Mouse (Mus musculus): ENCODE results near the gene Ctsd. TPM values are rescaled to one million over a fixed set of nuclear protein-coding genes. Genes with fewer than 3 reads are reported as not detected.
"Not testable (repeated sequence)": the region's sequence is repeated elsewhere in the genome, so short reads cannot be mapped to it uniquely, and the experiment has no call there.

Ctsd gene
- polyA plus RNA-seq, 2 experiments from 2014 or later, result 287 to 288 TPM

DNA sequence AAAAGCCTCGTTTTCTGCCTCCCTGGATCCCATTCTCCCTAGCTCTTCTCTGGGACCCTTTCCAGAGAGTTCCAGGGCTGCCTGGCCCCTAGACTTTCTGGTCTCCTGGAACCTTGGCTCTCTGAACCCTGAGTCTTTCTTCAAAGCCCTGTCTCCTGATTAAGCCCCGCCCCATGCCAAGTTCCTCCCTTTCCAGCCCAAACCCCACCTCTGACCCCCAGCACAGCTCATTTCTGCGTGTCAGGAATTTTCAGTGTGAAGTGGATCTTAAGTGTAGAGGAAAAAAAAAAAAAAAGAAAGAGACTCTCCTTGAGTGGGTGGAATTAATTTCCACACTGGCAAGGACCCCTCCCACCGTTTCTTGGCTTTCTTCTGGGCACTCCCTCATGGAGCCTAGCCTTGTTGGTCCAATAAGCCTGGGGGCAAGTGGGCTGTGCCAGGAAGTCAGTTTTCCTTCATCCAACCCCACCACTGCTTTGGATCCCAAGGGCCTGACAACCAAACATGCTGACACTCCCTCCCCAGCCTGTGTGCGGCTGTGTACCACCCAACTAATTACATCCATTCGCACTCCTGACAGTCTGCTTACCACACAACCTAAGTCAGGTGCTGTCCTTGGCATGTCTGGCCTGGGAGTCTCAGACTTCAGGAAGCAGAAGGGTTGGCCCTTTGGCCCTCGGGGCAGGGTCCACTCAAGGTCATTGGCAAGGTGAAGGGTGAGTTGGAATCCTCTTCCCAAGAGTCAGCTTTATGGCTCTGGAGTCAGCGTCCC is 14.0 kb downstream of the Ctsd start, which contains the start of gene Ifitm10:
TSS of gene Ifitm10 (minus strand) at position 113 of the 772 bp plus-strand sequence.
- ATAC-seq, result no peak

DNA sequence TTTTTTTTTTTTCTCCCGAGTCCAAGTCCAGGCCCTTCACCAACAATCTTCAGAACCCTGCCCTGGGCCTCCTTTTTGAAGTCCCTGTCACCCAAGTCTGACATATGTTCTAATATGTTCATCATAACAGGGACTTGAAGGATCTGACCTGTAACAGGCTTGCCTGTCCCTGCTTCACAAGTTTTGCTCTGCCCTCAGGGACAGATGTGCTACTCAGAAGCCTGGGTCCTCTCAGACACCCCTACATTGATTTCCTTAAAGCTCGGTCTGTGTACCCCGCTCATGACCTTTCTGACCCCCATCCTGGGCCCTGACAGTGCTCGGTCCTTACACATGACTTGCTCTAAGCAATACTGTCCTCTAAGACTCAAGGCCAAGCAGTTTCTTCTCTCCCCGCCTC is 14.8 kb downstream of the Ctsd start:
- ATAC-seq, result no peak

DNA sequence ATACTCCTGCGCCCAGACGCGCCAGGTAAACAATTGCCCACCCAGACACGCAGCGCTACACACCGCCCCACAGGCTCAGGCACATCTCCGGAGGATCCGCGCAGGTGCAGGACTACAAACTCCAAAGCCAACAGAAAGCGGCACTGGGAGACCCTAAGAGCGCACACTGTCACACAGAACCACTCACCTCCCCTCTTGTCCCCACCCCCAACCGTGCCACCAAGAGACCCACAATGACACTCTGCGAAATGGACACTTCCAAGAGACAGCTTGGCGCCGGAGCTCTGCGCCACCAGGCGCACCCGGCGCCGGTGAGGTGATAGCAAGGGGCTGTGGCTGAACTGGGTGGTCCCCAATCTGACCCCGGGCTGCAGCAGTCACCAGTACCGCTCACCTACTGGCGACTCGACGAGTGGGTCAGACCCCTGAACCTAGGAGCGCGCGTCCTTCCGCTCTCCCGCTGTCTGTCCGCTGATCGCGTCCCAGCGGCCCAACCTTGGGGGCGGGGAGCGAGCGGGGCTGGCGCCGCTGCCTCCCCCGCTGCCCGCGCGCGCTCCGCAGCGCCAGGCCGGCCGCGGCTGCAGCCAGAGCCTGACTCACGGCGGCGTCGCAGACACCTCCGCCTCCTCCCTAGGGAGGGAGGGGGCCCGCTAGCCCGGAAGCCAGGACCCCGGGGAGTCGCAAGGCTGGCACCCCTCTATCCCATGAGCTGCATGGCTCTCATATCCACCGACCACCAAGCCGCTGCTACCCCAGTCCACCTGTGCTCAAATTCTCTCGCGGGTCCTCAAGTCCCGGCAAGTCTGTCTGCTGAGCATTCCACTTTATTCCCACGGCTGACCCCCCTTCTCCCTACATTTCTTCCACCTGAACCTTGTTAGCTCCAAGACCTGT is 15.8 kb downstream of the Ctsd start:
- ATAC-seq, result peak; percentile 59

DNA sequence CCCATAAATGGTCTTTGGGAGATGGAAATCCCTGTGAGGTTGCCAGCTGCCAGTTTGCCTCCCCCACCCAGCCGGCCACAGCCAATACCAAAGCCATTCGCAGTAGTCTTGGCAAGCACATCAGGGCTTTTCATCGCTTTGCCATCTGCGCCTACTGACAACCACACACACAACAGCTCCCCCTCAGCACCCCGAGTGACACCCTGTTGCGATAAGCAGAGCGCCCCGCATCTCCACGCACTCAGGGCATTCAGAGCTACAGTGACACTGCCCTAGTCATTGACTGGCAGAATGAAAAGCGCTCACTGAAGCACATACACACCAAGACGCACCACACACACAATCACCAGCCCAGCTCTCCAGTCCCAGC is 16.5 kb downstream of the Ctsd start:
- no peak for ATAC-seq

DNA sequence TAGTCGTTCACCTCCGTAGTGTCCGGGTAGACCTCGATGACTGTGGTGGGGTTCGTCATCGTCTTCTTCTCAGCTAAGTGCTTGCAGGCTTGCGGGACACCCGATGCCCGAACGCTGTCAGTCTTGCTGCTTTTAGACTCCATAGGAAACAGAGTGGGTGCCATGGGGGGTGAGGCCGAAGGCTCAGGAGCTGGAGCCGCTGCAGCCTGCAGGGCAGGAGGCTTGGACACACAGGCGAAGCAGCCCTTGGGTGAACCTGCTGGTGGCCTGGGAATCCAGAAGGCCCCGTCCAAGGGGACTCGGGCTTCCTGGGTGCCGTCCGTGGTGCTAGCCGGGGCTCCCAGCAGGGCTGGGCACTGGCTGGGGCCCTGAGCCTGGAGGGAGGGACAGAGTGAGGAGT is 16.9 kb downstream of the Ctsd start:
- ATAC-seq, result no peak

DNA sequence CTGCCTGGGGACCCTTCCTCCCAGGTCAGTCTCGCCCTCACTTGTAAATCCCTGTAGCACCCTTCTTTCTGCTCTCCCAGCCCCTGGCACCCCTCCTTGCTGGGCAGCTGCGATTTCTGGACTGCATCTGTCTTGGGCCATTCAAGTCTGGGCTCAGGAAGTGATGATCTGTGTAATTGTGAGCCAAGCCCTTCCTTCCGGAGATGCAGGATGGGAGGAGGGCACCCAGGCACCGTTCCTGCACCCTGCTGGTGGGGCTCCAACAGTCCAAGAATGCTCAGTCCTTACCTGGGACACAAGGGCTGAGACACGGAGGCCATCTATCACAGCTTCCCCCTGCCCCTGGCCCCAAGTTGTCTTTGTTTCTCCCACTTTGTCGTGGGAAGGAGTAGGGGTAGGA is 18.0 kb downstream of the Ctsd start:
- ATAC-seq, result no peak

- no peak for ATAC-seq
Observed at GRCm38 (mm10) chr7:142368856-142369255, 19.0 kb downstream of the Ctsd start.

DNA sequence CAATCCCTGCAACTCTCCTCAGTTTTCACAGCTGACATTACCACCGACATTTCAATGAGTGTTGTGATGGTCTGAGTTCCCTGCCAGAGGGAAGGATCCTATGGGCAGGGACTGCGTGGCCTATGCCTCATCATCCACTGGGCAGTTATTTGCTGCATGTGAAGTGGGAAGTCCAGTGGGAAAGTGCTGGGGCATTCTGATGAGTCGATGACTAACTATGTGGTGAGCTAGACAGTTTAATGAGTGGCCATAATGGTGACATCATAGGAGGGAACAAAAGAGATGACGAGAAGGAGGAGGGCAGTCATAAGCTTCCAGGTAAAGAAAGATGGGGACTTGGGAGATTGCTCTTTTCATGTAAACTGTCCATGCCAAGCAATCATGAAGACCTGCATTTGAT is 24.7 kb downstream of the Ctsd start:
- ATAC-seq, result no peak

DNA sequence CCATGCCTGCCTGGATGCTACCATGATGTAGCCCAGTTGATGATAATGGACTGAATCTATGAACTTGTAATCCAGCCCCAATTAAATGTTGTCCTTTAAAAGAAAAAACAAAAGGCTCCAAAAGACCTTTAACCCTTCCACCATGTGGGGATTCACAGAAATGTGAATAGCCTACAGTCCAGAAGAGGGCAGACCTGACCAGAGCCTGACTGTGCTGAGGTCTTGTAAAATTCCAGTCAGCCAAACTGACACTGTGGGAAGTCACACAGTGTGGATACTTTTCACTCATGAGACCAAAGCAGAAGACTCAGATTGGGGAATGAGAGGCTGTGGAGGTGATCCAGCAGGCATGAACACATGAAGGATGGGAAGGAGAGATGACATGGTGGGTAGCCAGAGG is 27.1 kb downstream of the Ctsd start:
- ATAC-seq, result no peak

GRCm38 (mm10) chr7:142359129-142359528 is 28.7 kb downstream of the Ctsd start:
- ATAC-seq, result no peak

DNA sequence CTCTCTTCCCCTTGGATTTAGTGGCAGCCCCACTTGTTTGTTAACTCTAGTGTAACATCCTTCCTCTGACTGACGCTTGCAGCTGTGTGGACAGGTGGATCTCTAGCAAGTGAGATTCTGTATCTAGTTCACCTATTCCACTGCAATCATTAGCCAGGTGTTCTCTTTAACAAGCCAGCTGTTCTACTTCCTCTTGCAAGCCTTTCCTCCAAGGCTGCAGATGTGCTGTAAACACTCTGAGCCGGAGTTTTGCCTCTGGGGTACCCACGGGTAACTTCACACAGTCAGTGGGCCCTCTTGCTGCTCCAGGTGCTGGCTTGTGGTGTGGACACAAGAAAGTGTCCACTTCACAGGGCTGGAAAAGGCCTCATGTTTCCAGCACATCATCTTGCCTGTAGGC is 30.3 kb downstream of the Ctsd start:
- no peak for ATAC-seq

DNA sequence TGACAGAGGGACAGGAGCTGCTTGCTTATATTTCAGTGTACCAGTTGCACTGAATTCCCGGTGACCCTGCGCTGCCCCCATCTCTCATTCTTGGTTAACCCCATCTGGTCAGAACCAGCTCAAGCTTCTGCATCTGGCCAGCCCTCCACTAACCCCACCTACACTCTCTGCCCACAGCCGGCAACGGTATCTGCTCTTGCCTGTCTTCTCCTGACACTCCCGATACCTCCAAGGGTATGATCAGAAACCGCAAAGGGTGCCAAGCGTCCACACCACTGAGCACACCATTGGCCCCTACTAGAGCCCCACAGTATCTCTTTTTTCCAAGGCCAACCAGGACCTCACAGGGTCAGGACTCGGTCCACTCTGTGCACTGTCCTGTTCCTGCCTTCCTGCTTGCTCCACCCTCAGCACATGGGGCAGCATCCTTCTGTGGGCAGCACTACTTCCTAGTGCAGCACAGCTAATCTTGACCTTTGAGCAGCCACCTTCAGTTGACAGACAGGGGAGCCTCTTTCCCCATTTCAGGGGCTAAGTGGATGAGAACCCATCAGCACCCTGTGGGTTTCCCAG is 33.1 kb downstream of the Ctsd start:
- ATAC-seq, result no peak

- ATAC-seq, result peak; percentile 92
Observed at GRCm38 (mm10) chr7:142353854-142354253, 34.0 kb downstream of the Ctsd start.

DNA sequence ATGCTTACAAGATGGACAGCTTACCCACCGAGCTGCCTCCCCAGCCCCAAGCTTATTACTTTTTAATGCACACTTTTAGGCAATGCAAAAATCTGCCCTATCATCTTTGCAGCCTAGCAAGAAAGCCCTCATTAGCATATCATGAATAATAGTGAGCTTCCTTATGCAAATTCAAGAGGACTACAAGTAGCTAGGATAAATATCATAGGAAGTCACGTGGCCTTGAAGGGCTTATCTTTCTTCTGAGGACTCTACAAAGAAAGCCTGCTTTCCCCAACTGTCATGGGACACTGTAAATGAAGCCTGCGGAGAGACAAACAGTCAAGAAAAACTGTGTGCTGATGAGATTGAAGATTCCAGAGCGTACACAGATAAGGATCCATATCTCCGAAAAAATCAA is 36.3 kb downstream of the Ctsd start:
- ATAC-seq, result peak; percentile 63

GRCm38 (mm10) chr7:142349308-142349961 is 38.4 kb downstream of the Ctsd start:
- ATAC-seq, result no peak

GRCm38 (mm10) chr7:142347542-142347941 is 40.3 kb downstream of the Ctsd start:
- no peak for ATAC-seq

GRCm38 (mm10) chr7:142342247-142342640 is 45.6 kb downstream of the Ctsd start:
- no peak for ATAC-seq

DNA sequence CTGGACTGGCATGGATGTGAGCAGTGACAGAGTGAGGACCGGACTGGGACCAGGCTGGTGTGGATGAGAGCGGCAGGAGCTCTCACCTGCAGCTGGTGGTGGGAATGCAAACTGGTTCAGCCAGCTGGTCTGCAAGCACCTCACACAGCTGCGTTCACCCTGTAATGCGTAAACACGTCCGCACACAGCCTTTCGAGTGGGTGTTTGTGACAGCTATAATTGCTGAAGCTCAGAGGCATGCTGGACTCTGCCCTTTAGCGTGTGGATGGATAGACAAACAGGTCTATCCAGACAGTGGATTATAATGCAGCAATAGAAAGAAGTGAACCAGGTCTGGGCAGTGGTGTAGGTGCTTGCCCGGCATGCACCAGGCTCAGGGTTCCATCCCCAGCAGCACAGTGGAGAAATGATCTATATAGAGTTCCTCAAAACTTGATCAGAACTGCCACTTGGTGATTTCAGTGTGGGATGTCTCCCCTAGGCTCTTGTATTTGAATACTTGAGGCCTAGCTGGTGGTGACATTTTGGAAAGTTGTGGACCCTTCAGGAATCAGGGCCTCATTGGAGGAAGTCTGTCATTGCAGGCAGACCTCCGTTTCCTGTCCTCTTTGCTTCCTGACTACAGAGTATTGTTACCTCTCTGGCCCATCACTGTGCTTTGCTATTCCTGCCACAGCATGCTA is 46.1 kb downstream of the Ctsd start:
- ATAC-seq, result peak; percentile 40

GRCm38 (mm10) chr7:142340269-142340970 is 47.4 kb downstream of the Ctsd start:
- ATAC-seq, result peak; percentile 69

- no peak for ATAC-seq
Observed at GRCm38 (mm10) chr7:142335151-142335550, 52.7 kb downstream of the Ctsd start.

- peak; percentile 83 for ATAC-seq
Observed at GRCm38 (mm10) chr7:142334246-142334645, 53.6 kb downstream of the Ctsd start.

GRCm38 (mm10) chr7:142332741-142333140 is 55.1 kb downstream of the Ctsd start:
- ATAC-seq, result not testable (repeated sequence)
